Mouse (Mus musculus): ENCODE data around the gene Vav1. TPM values are rescaled to one million over a fixed set of nuclear protein-coding genes. Genes with fewer than 3 reads are reported as not detected.

The Vav1 gene
- polyA plus RNA-seq, 1 experiment = 3.4 TPM

GRCm38 (mm10) chr17:57349067-57349466, 70.2 kb downstream of the Vav1 start:
- Histone ChIP-seq H3K4me3 (ENCODE audit: insufficient read depth, low read depth, low read length) (no peak overlapping the region), H3K27ac (ENCODE audit: insufficient read depth, low read depth, low read length) (no peak overlapping the region), H3K36me3 (ENCODE audit: control insufficient read depth, insufficient read depth, low read length) (no peaks in the 10 kb centered on the region), H3K27me3 (replicated peaks; ENCODE audit: control insufficient read depth, insufficient read depth, low read length) (no peaks in the 10 kb centered on the region), H3K4me1 (ENCODE audit: control insufficient read depth, insufficient read depth, low read length) (no peaks in the 10 kb centered on the region)
- WGBS = 68% methylated on average over 5 of the region's 5 CpGs
- no peak for DNase-seq
- TF ChIP-seq CTCF (conservative IDR thresholded peaks at IDR 0.05; ENCODE audit: insufficient read depth, insufficient read length, low read depth, low read length) (no peak), POLR2A (IDR thresholded peaks at IDR 0.05; ENCODE audit: low read depth, low read length) (no peak)

- 90% methylated on average over 5 of the region's 5 CpGs for WGBS
- TF ChIP-seq POLR2A (IDR thresholded peaks at IDR 0.05; ENCODE audit: low read depth, low read length) (no peak), CTCF (conservative IDR thresholded peaks at IDR 0.05; ENCODE audit: insufficient read depth, insufficient read length, low read depth, low read length) (no peak)
- no peaks in the 10 kb centered on the region for H3K4me1 ChIP-seq (ENCODE audit: control insufficient read depth, insufficient read depth, low read length)
- DNase-seq = no peak
- no peak overlapping the region for H3K4me3 ChIP-seq (ENCODE audit: insufficient read depth, low read depth, low read length)
- no peaks in the 10 kb centered on the region for H3K27me3 ChIP-seq (replicated peaks; ENCODE audit: control insufficient read depth, insufficient read depth, low read length)
- no peaks in the 10 kb centered on the region for H3K36me3 ChIP-seq (ENCODE audit: control insufficient read depth, insufficient read depth, low read length)
- H3K27ac ChIP-seq (ENCODE audit: insufficient read depth, low read depth, low read length) = no peak overlapping the region
These were observed 71.3 kb downstream of the Vav1 start for GRCm38 (mm10) chr17:57350212-57350611.

DNA sequence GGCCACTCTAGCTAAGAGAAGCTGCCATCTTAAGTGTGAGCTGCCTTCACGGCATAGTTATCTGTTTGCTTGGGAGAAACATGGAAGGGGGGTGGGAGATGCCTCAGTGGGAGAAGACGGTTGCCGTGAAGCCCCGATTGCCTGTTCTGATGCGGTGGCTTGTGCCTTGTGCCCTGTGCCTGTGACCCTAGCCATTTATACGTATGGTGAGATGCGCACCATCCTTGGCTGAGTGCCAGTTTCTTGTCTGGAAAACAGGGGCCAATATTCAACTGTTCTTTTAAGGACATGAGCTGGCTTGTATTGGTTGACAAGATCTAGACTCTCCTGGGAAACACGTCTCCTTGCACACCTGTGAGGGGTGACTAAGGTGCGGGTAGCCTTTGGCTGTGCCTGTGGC, 72.2 kb downstream of the Vav1 start:
- 92% methylated on average over 9 of the region's 9 CpGs for WGBS
- TF ChIP-seq CTCF (conservative IDR thresholded peaks at IDR 0.05; ENCODE audit: insufficient read depth, insufficient read length, low read depth, low read length) (no peak), POLR2A (IDR thresholded peaks at IDR 0.05; ENCODE audit: low read depth, low read length) (no peak)
- H3K36me3 ChIP-seq (ENCODE audit: control insufficient read depth, insufficient read depth, low read length) = no peaks in the 10 kb centered on the region
- no peak for DNase-seq
- no peaks in the 10 kb centered on the region for H3K4me1 ChIP-seq (ENCODE audit: control insufficient read depth, insufficient read depth, low read length)
- H3K27ac ChIP-seq (ENCODE audit: insufficient read depth, low read depth, low read length) = no peak overlapping the region
- no peaks in the 10 kb centered on the region for H3K27me3 ChIP-seq (replicated peaks; ENCODE audit: control insufficient read depth, insufficient read depth, low read length)
- no peak overlapping the region for H3K4me3 ChIP-seq (ENCODE audit: insufficient read depth, low read depth, low read length)

DNA sequence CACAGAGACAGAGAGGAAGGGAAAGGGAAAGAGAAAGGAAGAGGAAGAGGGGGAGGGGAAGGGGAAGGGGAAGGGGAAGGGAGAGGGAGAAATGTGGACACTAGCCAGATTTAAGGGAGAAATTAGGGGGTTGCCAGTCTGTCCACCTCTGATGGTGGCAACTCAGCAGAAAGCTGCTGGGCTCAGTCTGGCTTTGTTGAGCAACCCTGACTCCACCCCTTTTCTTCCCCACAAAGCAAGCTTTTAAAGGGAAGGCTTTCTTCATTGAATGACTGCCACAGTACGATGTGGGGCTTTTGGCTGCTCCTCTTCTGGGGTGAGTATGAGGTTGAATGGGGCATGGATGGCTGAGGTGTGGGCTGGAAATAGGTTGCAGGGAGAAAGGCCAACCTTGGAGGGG, 79.5 kb downstream of the Vav1 start, which contains the start of gene Adgre1:
Adgre1 (plus strand) TSS at position 251 of the 400 bp plus-strand sequence.
- TF ChIP-seq CTCF (conservative IDR thresholded peaks at IDR 0.05; ENCODE audit: insufficient read depth, insufficient read length, low read depth, low read length) (no peak), POLR2A (IDR thresholded peaks at IDR 0.05; ENCODE audit: low read depth, low read length) (no peak)
- Histone ChIP-seq H3K27ac (ENCODE audit: insufficient read depth, low read depth, low read length) (no peak within 1 kb of the TSS), H3K36me3 (ENCODE audit: control insufficient read depth, insufficient read depth, low read length) (no peaks in the 10 kb centered on the region), H3K4me1 (ENCODE audit: control insufficient read depth, insufficient read depth, low read length) (no peaks in the 10 kb centered on the region), H3K27me3 (replicated peaks; ENCODE audit: control insufficient read depth, insufficient read depth, low read length) (no peaks in the 10 kb centered on the region), H3K4me3 (ENCODE audit: insufficient read depth, low read depth, low read length) (no peak within 1 kb of the TSS)
- peak; percentile 8 for DNase-seq
- WGBS = 34% methylated on average over 1 of the region's 1 CpGs

DNA sequence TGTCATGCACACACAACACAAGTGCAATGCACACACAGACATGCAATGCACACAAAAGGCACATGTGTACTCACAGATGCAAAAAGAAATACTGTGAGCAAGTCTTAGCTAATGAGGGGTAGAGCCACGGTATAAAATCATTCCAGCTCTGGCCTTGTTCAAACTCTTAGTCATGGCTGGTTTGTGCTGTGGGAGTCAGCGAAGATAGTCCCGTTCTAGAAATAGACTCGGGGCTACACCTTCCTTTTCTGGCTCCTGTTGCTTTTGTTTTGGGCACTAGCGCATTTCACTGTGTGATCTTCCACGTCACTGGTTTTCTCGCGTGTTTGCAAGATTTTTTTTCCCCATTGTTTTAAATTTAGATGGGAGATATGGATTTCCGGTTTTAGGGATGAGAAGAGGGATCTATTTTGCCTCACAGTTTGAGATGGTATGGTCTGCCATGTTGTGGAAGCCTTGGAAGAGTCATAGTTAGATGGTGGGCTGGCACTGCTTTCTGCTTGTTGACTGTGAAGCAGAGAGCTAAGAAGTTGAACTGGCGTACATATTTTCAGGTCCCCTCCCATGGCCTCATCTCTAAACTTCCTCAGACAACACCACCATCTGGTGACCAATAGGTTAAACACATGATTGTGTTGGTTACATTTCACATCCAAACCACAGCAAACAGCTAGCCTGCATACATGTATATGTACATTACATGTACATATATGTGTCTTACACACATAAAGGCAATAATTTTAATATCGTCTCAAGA, 80.8 kb downstream of the Vav1 start:
- no peaks in the 10 kb centered on the region for H3K27me3 ChIP-seq (replicated peaks; ENCODE audit: control insufficient read depth, insufficient read depth, low read length)
- 76% methylated on average over 11 of the region's 11 CpGs for WGBS
- no peak overlapping the region for H3K4me3 ChIP-seq (ENCODE audit: insufficient read depth, low read depth, low read length)
- no peak overlapping the region for H3K27ac ChIP-seq (ENCODE audit: insufficient read depth, low read depth, low read length)
- no peak for DNase-seq
- TF ChIP-seq CTCF (conservative IDR thresholded peaks at IDR 0.05; ENCODE audit: insufficient read depth, insufficient read length, low read depth, low read length) (no peak), POLR2A (IDR thresholded peaks at IDR 0.05; ENCODE audit: low read depth, low read length) (no peak)
- no peaks in the 10 kb centered on the region for H3K4me1 ChIP-seq (ENCODE audit: control insufficient read depth, insufficient read depth, low read length)
- no peaks in the 10 kb centered on the region for H3K36me3 ChIP-seq (ENCODE audit: control insufficient read depth, insufficient read depth, low read length)

Other genes with a start within 250 kb of the Vav1 start
- gene Khsrp, start 247.6 kb upstream of the Vav1 start, polyA plus RNA-seq (2012; rRNA removed) = 49.7 and 51.1 TPM in 2 replicates
- 0.13 TPM in 1 of 2 replicates, not detected in the other for gene Slc25a41, start 237.4 kb upstream of the Vav1 start, polyA plus RNA-seq (2012; rRNA removed)
- gene Crb3, start 220.0 kb upstream of the Vav1 start, polyA plus RNA-seq (2012; rRNA removed) = 110 and 124 TPM in 2 replicates
- 121 and 124 TPM in 2 replicates for gene Slc25a23, start 219.2 kb upstream of the Vav1 start, polyA plus RNA-seq (2012; rRNA removed)
- 2.0 and 4.9 TPM in 2 replicates for gene Dennd1c, start 200.6 kb upstream of the Vav1 start, polyA plus RNA-seq (2012; rRNA removed)
- 2.1 and 2.9 TPM in 2 replicates for gene Tubb4a, start 191.3 kb upstream of the Vav1 start, polyA plus RNA-seq (2012; rRNA removed)
- gene Tnfsf9, start 173.8 kb upstream of the Vav1 start, polyA plus RNA-seq (2012; rRNA removed) = 1.6 and 2.5 TPM in 2 replicates
- 0.13 TPM in 1 of 2 replicates, not detected in the other for gene Cd70, start 129.3 kb upstream of the Vav1 start, polyA plus RNA-seq (2012; rRNA removed)
- 0.35 and 0.44 TPM in 2 replicates for gene Tnfsf14, start 84.9 kb upstream of the Vav1 start, polyA plus RNA-seq (2012; rRNA removed)
- gene C3, start 51.0 kb upstream of the Vav1 start, polyA plus RNA-seq (2012; rRNA removed) = 51.5 and 69.4 TPM in 2 replicates
- gene Gpr108, start 30.7 kb upstream of the Vav1 start, polyA plus RNA-seq (2012; rRNA removed) = 36.7 and 39.6 TPM in 2 replicates
- 30.4 and 35.6 TPM in 2 replicates for gene Trip10, start 29.6 kb upstream of the Vav1 start, polyA plus RNA-seq (2012; rRNA removed)
- gene Adgre1, start 79.6 kb downstream of the Vav1 start, polyA plus RNA-seq (2012; rRNA removed) = 4.2 and 6.1 TPM in 2 replicates